Mouse (Mus musculus): Measurements from ENCODE around the gene Sh3bgrl2.

Gene Sh3bgrl2

DNA sequence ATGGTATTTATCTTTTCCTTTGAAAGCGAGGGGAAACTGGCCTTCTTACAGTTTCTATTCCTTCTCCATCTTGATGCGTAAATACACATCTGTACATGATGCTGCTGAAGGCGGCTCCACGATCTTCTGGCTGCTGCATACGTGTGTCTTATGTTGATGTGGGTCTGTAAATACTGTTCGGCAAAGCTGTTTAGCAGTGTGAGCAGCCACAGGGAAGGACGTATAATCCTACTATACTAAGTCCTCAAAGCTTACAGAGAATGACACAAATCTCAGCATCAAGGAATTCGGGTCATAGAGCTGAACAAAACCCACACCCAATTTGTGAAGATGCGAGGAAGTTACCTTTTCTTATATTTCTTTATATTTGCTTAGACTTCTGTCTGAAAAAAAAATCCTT lies 39.0 kb downstream of the Sh3bgrl2 start:
- in situ Hi-C loops (cut with MboI, MseI), result no loop called here

DNA sequence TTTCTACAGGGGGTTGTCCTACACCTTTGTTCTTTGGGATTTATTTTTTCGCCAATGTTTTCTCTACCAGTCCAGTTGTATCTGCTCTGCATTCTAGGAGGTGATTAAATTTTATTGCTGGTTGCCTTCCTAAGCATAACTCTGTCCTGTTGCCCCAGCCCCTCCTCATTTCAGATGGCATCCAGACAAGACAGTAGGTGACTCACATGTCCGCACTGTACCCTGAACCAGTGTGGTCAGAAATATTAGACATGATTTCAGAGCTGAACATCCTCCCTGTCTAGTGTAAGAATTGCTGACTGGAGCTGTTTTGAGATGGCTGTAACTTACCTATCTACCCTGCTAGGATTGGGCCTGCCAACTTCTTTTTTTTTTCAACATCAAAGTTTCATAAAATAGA lies 40.9 kb downstream of the Sh3bgrl2 start:
- in situ Hi-C loops (cut with MboI, MseI), result no loop called here

DNA sequence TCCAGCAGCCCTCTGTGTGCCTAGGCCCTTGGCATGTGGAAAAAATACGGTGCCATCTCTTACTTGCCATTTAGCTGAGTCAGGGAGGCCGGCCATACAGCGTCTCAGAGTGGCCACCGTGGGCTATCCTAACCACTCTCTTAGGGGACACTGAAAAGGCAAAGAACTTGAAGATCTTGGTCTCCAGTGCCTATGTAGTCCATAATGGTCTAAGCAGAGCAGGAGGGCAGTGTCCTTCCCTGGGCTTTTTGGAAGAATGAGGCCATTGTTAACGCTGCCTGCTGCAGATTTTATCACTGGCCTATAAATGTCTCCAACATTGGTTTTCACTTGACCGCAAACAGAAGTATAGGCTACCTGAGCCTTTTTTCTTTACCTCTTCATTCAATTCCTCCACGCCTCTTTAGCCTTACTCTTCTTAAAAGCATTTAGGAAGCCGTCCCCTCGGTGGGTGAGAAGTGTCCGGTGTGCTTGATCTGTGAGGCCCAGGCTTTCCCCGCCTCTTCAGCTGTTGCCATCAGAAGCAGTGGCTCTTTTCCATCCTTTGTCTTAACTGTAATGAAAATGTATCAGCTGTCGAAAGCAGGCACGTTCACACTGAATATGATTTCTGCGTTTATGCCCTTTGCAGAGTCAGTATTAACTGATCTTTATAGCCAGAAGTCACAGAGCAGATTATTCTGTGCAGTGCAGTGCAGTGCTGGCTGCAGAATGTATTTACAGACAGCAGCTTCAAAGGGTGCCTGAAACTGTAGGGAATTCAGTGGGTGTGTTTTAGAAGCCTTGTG lies 41.7 kb downstream of the Sh3bgrl2 start:
- in situ Hi-C loops (cut with MboI, MseI), result no loop called here

DNA sequence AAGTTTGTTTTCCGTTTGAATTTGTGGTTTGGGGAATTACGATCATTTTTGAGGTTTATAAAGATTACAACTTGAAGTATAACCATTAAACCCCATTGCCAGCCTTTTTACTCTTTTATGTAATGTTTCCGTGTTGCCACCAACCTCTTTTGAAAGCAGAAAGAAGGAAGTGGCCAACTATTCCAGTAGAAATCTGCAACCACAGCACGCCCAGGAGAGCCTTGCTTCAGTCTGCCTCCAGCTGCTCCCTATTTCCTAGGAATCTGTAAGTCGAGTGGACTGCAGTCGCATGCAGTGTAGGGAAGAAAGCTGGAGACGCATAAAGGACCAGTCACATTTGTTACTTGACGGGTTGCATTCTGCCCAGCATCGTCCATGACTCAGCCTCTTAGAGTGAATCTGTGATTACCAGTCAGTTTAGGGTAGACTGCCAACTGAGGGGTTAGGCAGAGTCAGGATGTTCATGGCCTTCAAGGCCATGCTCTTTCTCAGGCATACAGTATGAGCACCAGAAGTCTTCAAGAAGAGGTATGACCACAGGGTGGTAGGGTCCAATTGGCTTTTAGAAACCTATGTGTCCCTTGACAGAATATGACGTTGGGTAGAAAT lies 43.8 kb downstream of the Sh3bgrl2 start:
- in situ Hi-C loops (cut with MboI, MseI), result no loop called here

DNA sequence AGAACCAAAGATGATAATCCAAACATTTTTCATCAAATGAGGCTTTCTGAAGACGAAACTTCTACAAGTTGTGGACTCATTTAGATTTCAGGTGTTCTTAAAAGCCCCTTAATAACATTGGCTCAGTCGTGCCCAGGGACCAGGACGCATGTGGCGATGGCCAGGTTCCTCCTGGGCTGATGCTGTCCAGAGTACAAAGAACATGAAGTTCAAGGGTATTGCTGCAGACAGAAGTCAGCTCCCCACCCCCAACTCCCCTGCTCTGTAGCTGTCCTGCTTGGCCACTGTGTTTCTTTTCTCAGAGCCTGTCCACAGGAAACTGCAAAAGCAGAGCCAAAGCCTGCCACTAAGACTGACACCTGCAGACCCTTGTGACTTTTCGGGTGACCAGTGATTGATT lies 45.7 kb downstream of the Sh3bgrl2 start:
- in situ Hi-C loops (cut with MboI, MseI), result no loop called here

DNA sequence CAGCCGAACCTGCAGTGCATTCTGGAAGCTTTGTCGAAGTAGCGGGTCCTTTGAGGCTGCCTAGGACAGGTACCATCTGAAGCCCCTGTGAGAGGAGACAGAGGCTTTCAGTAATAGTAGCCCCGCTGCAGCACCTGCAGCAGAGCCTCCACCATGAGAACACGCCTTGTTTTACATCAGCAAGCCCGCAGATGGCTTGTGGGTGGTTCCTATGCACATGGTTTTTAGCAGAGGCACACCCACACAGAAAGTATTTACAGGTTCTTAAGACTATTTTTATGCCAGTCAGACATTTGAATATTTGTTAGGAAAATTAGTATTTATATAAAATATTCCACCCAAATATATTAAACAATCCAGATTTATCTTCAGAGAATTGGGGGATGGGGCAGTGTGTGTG lies 48.0 kb downstream of the Sh3bgrl2 start:
- in situ Hi-C loops (cut with MboI, MseI), result no loop called here

DNA sequence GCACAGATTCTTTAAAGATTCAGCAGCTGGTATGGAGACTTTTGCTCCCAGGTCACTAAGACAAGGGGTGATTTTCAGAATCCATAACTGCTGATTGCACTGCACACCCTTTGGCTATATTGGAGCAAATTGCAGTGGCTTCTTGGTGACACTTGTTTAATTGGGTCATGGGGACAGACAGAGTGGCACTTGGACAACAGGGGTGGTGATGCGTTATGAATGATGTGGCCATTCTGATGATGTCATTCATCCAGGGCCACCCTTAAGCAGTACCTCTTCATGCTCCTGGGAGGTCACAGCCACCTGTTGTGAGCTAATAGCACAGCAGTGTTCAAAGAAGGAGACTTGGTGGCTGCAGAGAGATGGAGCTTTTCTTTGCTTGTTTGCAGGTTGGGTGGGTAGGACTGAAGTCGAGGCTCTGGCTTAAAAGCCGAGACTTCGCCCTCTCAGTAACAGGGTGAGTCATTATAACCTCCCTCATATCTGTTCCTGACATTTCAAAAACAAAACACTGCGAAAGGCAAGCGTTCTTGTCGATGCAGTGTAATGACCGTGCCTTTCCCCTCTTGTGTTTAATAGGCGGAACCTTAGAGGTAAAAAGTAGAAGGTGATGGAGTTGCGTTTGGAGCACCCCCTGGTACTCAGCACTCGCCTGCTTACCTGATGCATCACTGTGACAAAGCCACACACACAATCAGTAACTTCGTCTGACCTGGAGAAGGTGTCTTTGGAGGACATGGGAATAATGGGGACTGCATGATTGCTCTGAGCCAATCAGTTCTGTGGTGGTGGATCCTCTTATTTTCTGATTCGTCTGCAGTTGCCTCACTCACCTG lies 48.7 kb downstream of the Sh3bgrl2 start:
- in situ Hi-C loops (cut with MboI, MseI), result no loop called here

DNA sequence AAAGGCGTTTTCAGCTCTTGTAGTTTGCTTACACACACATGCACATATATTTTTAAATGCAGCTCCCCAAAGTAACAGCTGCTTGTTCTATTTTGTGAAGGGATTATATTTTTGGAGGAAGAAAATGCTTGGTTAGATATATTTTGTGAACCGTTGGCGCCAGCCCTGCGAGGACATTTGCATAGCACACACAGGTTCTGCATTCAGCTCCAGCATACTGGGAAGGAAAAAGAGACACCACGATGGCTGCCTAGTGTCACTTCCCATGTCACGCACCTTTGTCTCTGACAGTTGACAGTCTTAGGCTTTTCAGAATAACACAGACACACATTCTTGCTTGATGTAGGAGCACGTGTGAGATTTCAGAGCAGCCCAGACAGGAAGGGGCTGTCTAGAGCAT lies 49.9 kb downstream of the Sh3bgrl2 start:
- in situ Hi-C loops (cut with MboI, MseI), result no loop called here

DNA sequence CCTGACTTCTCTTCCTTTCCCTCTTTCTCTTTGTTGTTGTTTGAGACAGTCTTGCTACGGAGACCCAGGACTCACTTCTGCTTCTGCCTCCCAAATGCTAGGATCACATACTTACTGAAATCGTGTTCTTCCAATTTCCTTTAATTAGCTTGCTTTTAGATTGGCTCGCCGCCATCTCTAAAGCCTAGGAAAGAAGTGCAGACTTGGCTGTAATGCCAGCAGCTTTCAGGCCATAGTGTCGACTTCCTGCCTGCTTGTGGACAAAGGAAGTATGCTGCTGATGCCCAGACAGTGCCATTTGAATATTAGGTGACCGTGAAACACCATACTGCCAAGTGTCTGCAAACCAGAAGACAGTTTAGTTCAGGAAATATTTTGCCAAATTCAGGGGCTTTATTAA lies 51.4 kb downstream of the Sh3bgrl2 start:
- in situ Hi-C loops (cut with MboI, MseI), result no loop called here

DNA sequence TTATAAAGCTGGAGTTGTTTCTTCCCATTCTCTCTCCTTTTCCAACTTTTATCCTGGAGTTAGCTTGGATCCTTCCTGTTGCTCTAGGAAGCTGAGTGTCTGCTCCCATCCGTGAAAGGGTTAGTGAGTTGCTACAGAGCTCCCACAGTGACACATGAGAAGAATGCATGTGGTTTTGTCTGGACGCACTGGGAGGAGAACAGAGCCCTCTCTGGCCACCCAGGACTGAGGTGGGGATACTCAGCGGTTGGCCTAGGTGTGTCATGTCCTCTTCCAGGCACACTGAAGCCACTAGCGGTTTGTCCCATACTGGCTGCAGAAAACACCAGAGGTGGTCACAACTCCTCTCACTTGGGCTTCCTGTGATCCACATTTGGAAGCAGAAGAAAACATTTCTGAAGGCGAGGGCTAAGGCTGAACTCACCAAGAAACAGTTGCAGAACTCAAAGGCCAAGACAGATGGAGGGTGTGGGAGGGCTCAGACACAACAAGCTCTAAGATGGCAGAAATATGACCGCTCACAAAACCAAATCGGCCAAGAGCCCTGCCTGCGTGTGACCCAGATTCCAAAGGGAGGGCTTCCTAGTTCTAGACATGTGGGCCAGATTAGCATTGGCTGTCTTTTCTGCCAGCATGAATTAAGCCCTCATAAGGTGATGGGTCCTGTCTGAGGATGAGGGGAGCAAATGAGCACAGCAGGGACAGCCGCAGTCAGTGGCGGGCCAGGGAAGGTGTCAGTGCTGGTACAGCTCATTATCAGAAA lies 52.3 kb downstream of the Sh3bgrl2 start:
- in situ Hi-C loops (cut with MboI, MseI), result loop anchor here in 1 of 2 experiments (25.0 kb wide), 1 partner anchor 413 kb away; no protein-coding TSS in a partner anchor

DNA sequence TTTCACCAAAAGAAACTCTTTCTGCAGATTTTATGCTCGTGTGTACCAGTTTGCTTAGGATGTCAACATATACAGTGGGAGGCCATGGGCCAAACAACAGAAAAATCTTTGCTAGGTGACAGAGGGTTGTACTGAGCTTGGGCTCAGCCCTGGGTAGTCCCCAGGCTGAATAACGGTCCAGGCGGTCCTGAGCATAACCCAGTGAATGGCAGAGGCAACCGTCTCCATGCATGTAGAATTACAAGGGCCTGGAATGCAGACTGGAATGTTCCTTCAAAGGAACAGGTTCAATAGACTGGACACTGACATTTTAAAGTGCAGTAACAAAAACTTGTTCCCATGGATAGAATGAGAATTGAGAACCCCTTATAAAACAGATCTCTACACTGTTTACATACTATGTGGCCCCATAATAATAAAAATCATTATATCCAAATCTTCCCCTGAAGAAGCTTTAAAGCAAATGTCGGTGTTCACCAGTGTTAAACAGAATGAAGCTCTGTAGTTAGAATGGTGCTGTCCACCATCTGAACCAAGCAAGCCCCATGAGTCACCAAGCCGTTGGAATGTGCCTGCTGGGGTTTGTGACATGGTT lies 54.1 kb downstream of the Sh3bgrl2 start:
- in situ Hi-C loops (cut with MboI, MseI), result loop anchor here in 1 of 2 experiments (25.0 kb wide), 1 partner anchor 415 kb away; no protein-coding TSS in a partner anchor

DNA sequence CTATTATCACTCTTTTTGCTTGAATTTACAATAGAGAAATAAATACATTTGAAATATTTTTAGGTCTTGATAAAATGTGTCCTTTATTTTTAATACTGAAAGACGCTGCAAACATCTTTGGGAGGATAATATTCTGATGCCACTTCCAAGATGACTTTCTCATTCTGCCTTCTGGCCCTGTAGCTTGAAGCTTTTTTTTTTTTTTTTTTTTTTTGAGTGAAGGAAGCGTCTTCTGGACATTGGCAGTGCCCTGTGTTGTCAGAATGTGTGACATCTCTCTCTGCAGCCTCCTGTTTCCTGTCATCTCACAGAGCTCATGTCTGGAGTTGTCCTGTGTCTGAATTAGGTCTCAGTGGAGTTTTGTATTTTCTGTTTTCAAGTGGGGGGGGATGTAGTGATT lies 55.0 kb downstream of the Sh3bgrl2 start:
- in situ Hi-C loops (cut with MboI, MseI), result loop anchor here in 1 of 2 experiments (25.0 kb wide), 1 partner anchor 416 kb away; no protein-coding TSS in a partner anchor

DNA sequence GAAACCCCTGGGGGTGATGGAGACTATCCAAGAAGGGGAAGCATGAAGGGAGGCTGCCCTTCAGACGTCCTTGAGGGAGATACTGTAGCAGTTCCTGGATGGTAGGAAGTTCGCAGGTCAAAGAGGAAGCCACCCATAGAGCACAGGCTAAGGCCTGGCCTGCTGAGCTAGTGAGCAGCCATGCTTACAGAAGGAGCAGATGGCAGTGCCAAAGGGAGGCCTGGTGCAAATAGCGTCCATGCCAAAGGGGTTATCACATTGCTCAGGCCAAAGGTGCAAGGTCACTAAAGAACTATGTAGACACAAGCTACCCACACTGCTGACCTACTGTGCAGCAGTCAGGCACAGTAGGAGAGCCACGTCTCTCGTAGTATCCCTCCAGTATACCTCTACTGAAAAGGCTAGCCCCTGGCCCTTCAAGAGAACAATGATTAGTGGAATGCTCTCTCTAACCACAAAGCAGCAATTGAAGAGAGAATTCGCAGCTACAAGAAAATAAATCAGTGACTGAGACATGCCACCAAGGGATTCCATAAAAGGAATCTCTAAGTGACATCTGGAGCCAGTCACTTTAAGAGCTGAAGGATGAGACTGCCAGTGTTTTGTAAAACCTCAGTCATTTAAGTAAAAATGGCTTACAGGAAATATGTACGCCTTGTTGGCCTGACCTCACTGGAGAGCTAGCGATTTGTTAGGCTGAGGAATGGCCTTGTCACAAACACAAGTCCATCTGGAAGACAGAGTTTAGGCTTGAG lies 57.9 kb downstream of the Sh3bgrl2 start:
- in situ Hi-C loops (cut with MboI, MseI), result loop anchor here (5.0 to 25.0 kb wide), 2 partner anchors 224 to 419 kb away; no protein-coding TSS in a partner anchor

DNA sequence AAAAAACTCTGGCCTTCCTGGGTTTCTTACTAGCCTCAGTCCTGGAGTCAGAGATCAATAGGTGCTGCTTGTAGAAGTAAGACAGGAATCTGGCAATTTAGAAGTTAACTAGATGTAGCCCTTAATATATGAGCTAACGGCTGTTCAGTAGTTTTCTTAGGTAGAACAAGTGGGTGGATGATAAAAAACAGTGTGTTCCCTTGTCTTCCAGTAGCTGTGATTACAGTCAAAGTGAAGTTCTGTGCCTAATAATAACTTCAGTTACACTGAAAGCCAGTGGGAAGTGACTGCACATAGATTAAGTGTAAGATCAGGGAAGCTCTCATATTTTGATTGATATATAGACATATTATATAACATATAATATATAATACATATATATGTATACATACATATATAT lies 60.0 kb downstream of the Sh3bgrl2 start:
- in situ Hi-C loops (cut with MboI, MseI), result loop anchor here (5.0 to 25.0 kb wide), 2 partner anchors 226 to 421 kb away; no protein-coding TSS in a partner anchor

DNA sequence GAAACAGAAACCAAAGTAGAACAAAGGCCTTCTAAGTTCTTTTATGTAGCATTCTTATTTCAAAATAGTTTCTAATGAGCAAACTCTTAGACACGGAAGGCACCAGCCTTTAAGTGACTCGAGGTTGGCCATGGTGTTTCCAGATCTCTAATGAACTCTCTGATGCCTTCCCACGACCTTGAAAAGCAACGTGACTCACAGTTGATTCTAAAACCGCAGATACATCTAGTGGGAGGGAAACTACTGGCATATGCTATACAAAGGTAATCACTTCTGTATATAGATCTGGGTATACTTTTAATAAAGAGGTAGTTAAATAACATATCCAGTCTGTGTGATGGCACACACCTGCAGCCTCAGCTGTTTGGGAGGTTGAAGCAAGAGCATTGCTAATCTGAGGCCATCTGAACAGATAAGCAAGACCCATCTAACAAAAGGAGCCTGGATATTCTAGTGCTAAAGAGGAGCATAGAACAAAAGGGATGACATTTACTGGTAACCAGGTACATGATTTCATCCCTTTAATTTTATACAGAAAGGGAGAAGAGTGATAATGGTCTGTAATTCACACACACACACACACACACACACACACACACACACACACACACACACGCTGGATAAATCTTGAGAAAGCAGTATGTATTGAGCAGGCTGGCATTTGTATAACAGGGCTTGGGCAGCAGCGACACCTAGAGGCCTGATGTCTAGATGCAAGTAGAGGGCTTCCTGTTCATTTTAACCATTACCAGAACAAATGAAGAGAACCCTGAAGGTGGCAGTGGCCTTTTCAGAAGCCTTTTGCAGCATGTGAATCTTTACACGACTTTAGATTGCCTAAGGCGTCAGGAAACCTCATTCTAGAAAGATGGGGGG lies 61.5 kb downstream of the Sh3bgrl2 start:
- in situ Hi-C loops (cut with MboI, MseI), result loop anchor here (5.0 to 25.0 kb wide), 2 partner anchors 227 to 422 kb away; no protein-coding TSS in a partner anchor

DNA sequence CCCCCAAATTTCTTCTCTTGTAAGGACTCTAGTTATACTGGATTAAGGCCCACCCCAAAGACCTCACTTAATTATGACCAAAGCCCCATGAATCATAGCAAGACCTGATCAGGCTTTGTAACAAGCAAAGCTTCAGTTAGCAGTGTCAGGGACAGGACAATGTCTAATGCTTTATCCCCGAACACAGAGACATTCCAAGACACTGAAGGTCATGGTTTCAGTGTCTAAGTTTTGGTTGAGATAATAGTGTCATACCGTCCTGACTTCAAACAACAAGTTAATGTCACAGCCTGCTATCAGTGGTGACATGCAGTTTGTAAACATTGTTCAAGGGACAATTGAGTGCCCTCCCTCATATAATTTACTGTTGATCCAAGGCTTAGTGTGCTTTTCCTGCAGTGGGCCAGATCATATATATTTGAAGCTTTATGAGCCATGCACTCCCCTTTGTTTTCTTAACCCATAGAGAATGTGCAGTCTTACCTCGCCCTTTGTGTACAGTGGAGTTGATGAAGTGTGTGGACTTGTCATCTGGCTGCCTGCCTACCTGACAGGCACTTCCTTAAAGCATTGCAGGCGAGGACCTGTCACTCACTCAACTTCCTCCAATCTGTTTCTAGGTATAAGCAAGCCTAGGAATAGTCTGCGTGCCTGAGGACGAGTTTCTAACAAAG lies 67.9 kb downstream of the Sh3bgrl2 start:
- in situ Hi-C loops (cut with MboI, MseI), result loop anchor here in 1 of 2 experiments (25.0 kb wide), 1 partner anchor 429 kb away; no protein-coding TSS in a partner anchor

DNA sequence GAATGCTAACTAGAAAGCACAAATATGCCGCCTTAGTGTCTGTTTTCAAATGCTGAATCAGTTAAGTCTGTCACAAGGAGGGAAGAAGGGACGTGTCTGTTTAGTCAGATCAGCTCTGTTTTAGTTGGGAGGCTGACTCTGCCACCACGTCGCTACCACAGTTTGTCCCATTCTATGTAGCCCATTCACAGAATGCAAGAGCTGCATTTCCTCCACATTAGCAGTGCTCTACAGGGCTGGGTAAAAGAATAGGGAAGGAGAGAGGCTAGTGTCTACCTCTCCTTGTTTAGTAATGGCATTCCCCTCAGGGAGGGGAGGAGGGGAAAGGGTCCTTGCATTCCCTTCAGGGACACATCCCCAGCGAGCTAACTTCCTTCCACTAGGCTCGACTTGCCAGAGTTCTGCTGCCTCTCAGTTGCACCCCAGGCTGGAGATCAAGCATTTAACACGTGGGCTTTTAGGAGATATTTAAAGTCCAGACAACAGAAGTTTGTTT lies 68.5 kb downstream of the Sh3bgrl2 start:
- in situ Hi-C loops (cut with MboI, MseI), result loop anchor here in 1 of 2 experiments (25.0 kb wide), 1 partner anchor 429 kb away; no protein-coding TSS in a partner anchor

DNA sequence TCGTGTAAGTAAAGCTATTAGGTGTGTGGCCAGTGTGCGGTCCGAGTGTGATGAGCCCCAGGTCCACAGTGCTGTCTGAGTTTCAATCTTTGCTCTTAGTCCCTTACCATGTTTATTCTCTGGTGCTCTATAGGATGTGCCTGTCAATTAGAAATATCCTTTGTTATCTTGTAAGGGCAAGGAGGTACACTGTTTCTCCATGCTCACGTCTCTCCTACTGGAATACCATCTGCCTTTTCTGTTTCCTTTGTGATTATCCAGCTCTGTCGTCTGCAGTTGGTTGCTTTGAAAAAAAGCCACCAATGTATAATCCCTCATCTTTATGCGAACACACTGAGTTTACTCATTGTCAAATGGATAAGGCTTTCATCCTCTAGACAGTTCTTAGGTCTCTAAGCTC lies 75.3 kb downstream of the Sh3bgrl2 start:
- in situ Hi-C loops (cut with MboI, MseI), result loop anchor here in 1 of 2 experiments (25.0 kb wide), 1 partner anchor 436 kb away; no protein-coding TSS in a partner anchor
